Mouse (Mus musculus) intestine, embryonic 16.5 days (tissue): Measurements from ENCODE around the gene Sept5. TPM values are rescaled to one million over a fixed set of nuclear protein-coding genes. Genes with fewer than 3 reads are reported as not detected.

Experiments used
- ATAC-seq: fragments of 200-750 bp; cut with Nextera tagmentation; 2 replicates; pipeline ENCODE4 v1.8.0; 2017; ENCODE audit warnings: moderate TSS enrichment, moderate library complexity
- H3K27ac ChIP-seq: fragments of 300-500 bp; sonication (generic); 2 replicates; pipeline ENCODE4 v1.5.1; 2014; ENCODE audit warnings: mild to moderate bottlenecking, low read length
- H3K27me3 ChIP-seq: fragments of 300-500 bp; sonication (generic); replicated peaks from 2 replicates; pipeline ENCODE4 v1.6.1; 2014; ENCODE audit warnings: low read length, control low read depth, mixed read lengths; ENCODE audit not compliant: control insufficient read depth, insufficient read depth
- H3K36me3 ChIP-seq: fragments of 300-500 bp; sonication (generic); 2 replicates; pipeline ENCODE4 v1.6.1; 2014; ENCODE audit warnings: low read length, control low read depth; ENCODE audit not compliant: control insufficient read depth, insufficient read depth
- H3K4me1 ChIP-seq: fragments of 300-500 bp; sonication (generic); 2 replicates; pipeline ENCODE4 v1.6.1; 2014; ENCODE audit warnings: low read length, control low read depth, mixed read lengths; ENCODE audit not compliant: control insufficient read depth, insufficient read depth
- H3K4me2 ChIP-seq: fragments of 300-500 bp; sonication (generic); 2 replicates; pipeline ENCODE4 v1.6.1; 2014; ENCODE audit warnings: low read depth, low read length, control low read depth
- H3K4me3 ChIP-seq: fragments of 300-500 bp; sonication (generic); 2 replicates; pipeline ENCODE4 v1.5.1; 2014; ENCODE audit warnings: mild to moderate bottlenecking, low read length
- H3K9ac ChIP-seq: fragments of 300-500 bp; sonication (generic); 2 replicates; pipeline ENCODE4 v1.6.1; 2014; ENCODE audit warnings: low read depth, low read length
- H3K9me3 ChIP-seq: fragments of 300-500 bp; sonication (generic); 2 replicates; pipeline ENCODE4 v1.6.1; 2016; ENCODE audit warnings: low read length, control low read depth; ENCODE audit not compliant: control insufficient read depth
- WGBS: fragments of 180-500 bp; shearing (Covaris S2); extraction: QIAGEN DNeasy Blood & Tissue Kit; methylation state at CpG from one replicate; pipeline ENCODE4 v1.1.7; 2014; 5-methylcytosine and 5-hydroxymethylcytosine counted together
- polyA plus RNA-seq: library from polyadenylated mRNA; unstranded; fragments of >200 nt; fragmentation: Nextera tagmentation; extraction: Ambion mirVana; gene quantifications from 2 replicates; pipeline ENCODE4 v1.2.1, GENCODE M21; 2015

Sept5 gene
- polyA plus RNA-seq, 1 experiment from 2014 or later: 52.5 TPM

DNA sequence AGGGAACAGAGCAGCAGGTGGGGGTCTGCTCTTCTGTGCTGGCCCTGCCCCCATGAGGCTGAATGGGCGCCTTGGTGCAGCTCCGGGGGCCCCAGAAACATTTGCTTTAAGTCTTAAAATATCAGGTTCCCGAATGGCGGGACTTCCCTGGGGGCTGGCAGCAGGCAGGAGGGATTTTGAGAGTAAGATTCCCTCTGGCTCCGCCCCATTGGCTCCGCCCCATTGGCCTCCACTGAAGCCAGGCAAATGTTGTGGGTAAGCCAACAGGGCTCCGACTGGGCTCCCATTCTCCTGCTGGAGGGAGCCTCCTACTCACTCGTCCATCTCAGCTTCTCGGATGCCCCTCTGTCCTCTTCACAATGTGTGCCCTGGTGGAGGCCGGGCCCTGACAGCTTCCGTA is 21.5 kb downstream of the Sept5 start:
- Histone ChIP-seq H3K36me3 (no peaks in the 10 kb centered on the region), H3K9me3 (no peaks in the 10 kb centered on the region), H3K27ac (no peak overlapping the region), H3K4me2 (0 out of 2 replicates have a peak overlapping the region, but pooled peaks have one; percentile 8), H3K27me3 (0 out of 2 replicates have a peak, but pooled peaks cover 5% of the 10 kb centered on the region), H3K4me1 (0 out of 2 replicates have a peak, but pooled peaks cover 5% of the 10 kb centered on the region), H3K4me3 (no peak overlapping the region), H3K9ac (no peak overlapping the region)
- no peak for ATAC-seq
- 15% methylated on average over 11 of the region's 11 CpGs for WGBS

DNA sequence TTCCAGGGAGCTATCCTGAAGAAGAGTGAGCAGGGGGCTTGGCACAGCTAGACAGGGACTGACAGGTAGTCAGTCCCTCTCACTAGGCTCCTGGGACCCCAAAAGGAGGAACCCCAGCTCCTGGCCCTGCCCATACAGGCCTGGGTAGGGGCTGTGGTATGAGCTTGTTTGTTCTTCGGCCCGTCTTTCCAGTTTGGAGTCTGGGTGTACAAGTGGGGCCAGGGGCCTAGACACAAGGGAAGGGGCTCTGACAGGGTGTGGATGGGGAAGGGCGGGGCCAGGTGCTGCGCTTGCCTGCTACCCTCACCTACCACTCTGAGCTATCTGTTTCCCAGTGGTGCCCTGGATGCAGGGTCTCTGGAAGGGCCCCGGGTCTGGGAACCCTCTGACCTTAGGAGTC is 24.0 kb downstream of the Sept5 start:
- H3K9ac ChIP-seq: no peak overlapping the region
- 0 out of 2 replicates have a peak, but pooled peaks cover 5% of the 10 kb centered on the region for H3K4me1 ChIP-seq
- WGBS: 71% methylated on average over 5 of the region's 5 CpGs
- no peaks in the 10 kb centered on the region for H3K36me3 ChIP-seq
- no peak overlapping the region for H3K4me2 ChIP-seq
- no peaks in the 10 kb centered on the region for H3K9me3 ChIP-seq
- H3K27ac ChIP-seq: no peak overlapping the region
- ATAC-seq: no peak
- H3K4me3 ChIP-seq: no peak overlapping the region
- 0 out of 2 replicates have a peak, but pooled peaks cover 5% of the 10 kb centered on the region for H3K27me3 ChIP-seq

DNA sequence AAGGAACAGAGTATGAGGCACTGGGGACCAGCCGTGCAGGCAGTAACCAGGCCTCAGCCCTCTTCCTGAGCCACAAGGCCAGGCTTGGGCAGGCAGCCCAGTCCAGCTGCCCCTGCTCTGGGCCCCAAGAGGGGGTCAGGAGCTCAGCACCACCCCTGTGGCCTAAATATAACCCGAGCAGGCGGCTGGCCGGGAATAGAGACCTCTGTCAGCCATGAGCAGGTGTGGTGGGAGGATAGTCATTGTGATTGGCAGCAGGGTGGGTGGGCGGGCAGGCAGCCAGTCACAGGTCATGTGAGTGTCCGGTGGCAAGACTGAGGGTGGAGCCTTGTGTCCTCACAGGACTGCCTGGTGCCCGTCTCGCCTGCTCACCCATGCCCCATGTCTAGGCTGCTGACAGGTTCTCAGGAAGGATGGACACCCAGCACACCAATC is 25.5 kb downstream of the Sept5 start:
- 0 out of 2 replicates have a peak, but pooled peaks have one; percentile 23 for ATAC-seq
- WGBS: 54% methylated on average over 8 of the region's 8 CpGs

DNA sequence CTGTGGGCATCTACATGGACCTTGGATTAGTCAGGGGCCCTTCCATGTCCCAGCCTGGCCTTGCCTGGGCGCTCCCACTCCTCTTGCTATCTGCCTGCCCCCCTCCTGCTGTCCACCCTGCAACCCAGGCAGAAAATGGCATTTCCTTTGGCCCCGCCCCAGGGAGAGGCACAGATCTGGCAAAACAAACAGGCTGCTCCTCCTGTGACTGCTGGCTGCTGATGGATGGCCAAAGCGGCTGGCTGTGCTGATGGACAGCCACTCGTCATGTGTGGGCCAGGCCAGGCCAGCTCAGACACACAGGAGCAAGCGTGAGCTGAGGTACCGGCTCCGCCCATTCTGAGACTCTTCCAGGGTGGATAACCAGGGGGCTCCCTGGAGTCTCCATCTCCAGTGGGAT is 28.3 kb downstream of the Sept5 start:
- H3K4me1 ChIP-seq: 0 out of 2 replicates have a peak, but pooled peaks cover 5% of the 10 kb centered on the region
- ATAC-seq: no peak
- H3K9me3 ChIP-seq: no peaks in the 10 kb centered on the region
- H3K27ac ChIP-seq: no peak overlapping the region
- no peaks in the 10 kb centered on the region for H3K27me3 ChIP-seq
- 51% methylated on average over 7 of the region's 7 CpGs for WGBS
- no peak overlapping the region for H3K4me2 ChIP-seq
- H3K4me3 ChIP-seq: no peak overlapping the region
- no peaks in the 10 kb centered on the region for H3K36me3 ChIP-seq
- H3K9ac ChIP-seq: no peak overlapping the region

More for the DNA sequence above, 25.5 kb downstream of the Sept5 start:
- Histone ChIP-seq H3K27me3 (0 out of 2 replicates have a peak, but pooled peaks cover 5% of the 10 kb centered on the region), H3K9ac (0 out of 2 replicates have a peak overlapping the region, but pooled peaks have one; percentile 29), H3K9me3 (no peaks in the 10 kb centered on the region), H3K27ac (no peak overlapping the region), H3K4me2 (no peak overlapping the region), H3K4me1 (0 out of 2 replicates have a peak, but pooled peaks cover 5% of the 10 kb centered on the region), H3K36me3 (no peaks in the 10 kb centered on the region), H3K4me3 (no peak overlapping the region)

DNA sequence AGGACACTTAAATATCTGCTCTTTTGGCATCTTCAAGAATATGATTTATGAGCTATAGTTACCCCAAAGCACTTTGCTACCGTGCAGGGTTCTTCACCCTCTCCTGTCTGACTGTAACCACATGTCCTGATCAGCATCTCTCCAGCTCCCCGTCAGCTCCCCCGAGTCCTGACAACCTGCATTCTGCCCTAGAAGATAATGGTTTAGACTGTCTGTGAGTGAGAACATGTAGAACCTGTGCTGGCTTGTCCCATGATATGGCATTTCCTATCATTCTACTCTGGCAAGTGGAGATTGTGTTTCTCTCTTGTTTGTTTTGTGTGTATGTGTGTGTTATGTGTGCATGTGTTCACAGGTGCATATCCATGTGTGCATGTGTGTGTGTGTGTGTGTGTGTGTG is 31.7 kb downstream of the Sept5 start:
- Histone ChIP-seq H3K4me1 (no peaks in the 10 kb centered on the region), H3K9ac (no peak overlapping the region), H3K27ac (no peak overlapping the region), H3K36me3 (no peaks in the 10 kb centered on the region), H3K4me2 (no peak overlapping the region), H3K4me3 (no peak overlapping the region), H3K9me3 (no peaks in the 10 kb centered on the region), H3K27me3 (peaks cover 8% of the 10 kb centered on the region)
- 67% methylated on average over 3 of the region's 3 CpGs for WGBS
- no peak for ATAC-seq

DNA sequence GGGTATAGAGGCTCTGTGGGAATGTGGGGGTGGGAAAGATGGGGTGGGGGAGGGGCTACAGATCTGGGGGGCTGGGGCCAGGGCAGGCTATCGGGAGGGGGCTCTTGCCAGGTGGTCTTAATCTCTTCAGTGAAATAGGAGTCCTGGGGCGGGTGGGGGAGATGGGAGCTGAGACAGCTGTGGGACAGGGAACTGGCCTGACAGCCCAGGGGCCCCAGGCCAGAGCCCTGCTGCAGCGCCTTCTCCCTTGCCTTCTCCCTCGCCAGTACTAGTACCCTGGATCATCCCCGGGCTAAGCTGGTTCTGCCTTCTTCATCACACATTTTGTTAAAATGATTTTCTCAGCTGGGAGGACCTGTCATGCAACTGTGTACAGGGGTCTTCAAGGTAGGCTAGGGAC is 33.5 kb downstream of the Sept5 start:
- Histone ChIP-seq H3K4me3 (no peak overlapping the region), H3K36me3 (no peaks in the 10 kb centered on the region), H3K4me2 (no peak overlapping the region), H3K9ac (no peak overlapping the region), H3K4me1 (peaks cover 7% of the 10 kb centered on the region), H3K27me3 (peaks cover 21% of the 10 kb centered on the region), H3K9me3 (no peaks in the 10 kb centered on the region), H3K27ac (no peak overlapping the region)
- ATAC-seq: no peak
- 53% methylated on average over 5 of the region's 5 CpGs for WGBS

DNA sequence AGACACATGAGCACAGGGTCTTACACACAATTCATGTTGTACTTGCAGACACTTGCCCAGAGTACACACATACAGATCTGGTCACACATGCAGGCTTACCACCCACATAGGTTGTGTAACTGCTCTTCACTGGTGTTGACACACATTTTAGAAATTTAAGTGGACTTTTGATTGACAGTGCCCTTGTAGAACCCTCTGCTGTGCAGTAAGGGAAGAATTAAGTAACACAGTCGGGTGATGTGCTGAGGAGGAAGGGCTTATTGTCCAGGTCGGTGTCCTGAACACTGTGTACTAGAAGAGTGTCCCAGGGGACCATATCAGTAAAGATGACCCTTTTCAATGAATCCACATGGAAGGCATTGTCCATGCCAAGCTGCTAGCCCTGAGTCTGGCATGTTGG is 35.8 kb downstream of the Sept5 start:
- H3K4me2 ChIP-seq: no peak overlapping the region
- no peak overlapping the region for H3K9ac ChIP-seq
- peaks cover 19% of the 10 kb centered on the region for H3K4me1 ChIP-seq
- H3K4me3 ChIP-seq: no peak overlapping the region
- H3K9me3 ChIP-seq: no peaks in the 10 kb centered on the region
- WGBS: 80% methylated on average over 2 of the region's 2 CpGs
- H3K36me3 ChIP-seq: no peaks in the 10 kb centered on the region
- no peak overlapping the region for H3K27ac ChIP-seq
- ATAC-seq: no peak
- H3K27me3 ChIP-seq: peaks cover 45% of the 10 kb centered on the region

DNA sequence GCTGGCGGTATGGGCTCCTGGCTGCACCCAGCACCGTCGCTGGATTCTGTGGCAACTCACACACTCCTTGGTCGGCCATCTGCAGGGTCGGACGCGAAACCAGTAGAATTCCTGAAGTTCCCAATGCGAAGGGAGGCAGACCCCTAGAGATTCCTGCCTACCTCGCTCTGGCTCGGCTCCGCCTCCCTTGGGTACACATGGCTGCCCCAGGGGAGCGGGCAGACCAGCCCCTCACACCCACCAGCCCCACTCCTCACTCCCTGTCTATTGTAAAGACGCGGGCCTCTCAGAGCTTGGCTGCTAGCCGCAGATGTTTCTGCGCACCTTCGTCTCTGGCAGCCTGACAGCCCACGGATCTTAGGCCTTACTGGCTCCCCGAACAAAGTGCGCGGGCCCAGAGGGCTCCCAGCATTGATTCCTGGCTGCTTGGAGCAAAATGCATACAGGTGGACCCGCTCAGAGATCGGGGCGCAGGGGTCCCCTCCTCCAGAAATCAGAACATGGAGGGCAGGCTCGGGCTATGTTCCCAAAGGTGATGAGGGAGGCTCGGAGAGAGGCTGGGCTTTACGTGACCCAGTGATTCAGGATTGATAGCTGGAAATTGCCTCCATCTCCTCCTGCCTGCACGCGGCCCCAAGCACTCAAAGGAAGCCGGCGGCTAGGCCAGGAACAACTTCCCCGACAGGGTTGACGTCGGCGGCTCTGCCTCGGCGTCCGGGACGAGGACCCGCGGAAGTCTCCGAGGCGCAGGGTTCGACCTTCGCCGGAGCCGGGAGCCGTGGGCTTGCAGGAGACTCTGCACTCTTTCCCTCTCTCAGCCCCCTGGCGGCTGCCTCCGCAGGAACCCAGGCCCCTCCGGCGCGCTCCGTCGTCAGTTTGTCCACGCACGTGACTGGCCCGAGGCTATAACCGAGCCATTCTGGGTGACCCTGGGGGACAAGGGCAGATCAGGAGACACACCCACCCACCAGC is 38.4 kb downstream of the Sept5 start:
- H3K27me3 ChIP-seq: peaks cover 68% of the 10 kb centered on the region
- 0 out of 2 replicates have a peak, but pooled peaks have one; percentile 17 for ATAC-seq

More for the DNA sequence above, 38.4 kb downstream of the Sept5 start:
- Histone ChIP-seq H3K36me3 (no peaks in the 10 kb centered on the region), H3K9ac (peak overlapping the region; percentile 53; the same call in 1 of the 2 replicates), H3K4me1 (peaks cover 32% of the 10 kb centered on the region), H3K4me3 (peak overlapping the region; percentile 41), H3K4me2 (peak overlapping the region; percentile 70), H3K27ac (no peak overlapping the region), H3K9me3 (no peaks in the 10 kb centered on the region)
- WGBS: 5% methylated on average over 59 of the region's 59 CpGs
